Mouse (Mus musculus): ENCODE measurements around the gene Il20rb. TPM values are rescaled to one million over a fixed set of nuclear protein-coding genes. Genes with fewer than 3 reads are reported as not detected.
A peak's percentile ranks its signal among the peaks of the same experiment; 100 is the strongest.

Il20rb gene
- total and polyA plus RNA-seq, 2 experiments from 2014 or later = 0.99 to 2.5 TPM

- Histone ChIP-seq H3K27me3 (ENCODE audit: insufficient read depth, low read length) (no peaks in the 10 kb centered on the region), H3K4me3 (ENCODE audit: low read depth, low read length) (no peak overlapping the region), H3K9me3 (ENCODE audit: low read length) (no peaks in the 10 kb centered on the region), H3K9ac (replicated peaks; ENCODE audit: low read length, poor library complexity, severe bottlenecking) (no peak overlapping the region), H3K27ac (ENCODE audit: low read depth, low read length) (no peak overlapping the region), H3K4me2 (ENCODE audit: low read depth, low read length, poor library complexity, severe bottlenecking) (no peak overlapping the region), H3K4me1 (ENCODE audit: insufficient read depth, low read length) (no peaks in the 10 kb centered on the region), H3K36me3 (ENCODE audit: insufficient read depth, low read length) (no peaks in the 10 kb centered on the region)
- 91% methylated on average over 3 of the region's 3 CpGs for WGBS
- ATAC-seq (ENCODE audit: low FRiP score) (no peak), DNase-seq (ENCODE audit: low spot score) (no peak)
- TF ChIP-seq CTCF (IDR thresholded peaks at IDR 0.05) = no peak
Measured at GRCm38 (mm10) chr9:100469681-100470080, 16.9 kb downstream of the Il20rb start.

GRCm38 (mm10) chr9:100468151-100468550, 18.4 kb downstream of the Il20rb start:
- no peak overlapping the region for H3K9ac ChIP-seq (replicated peaks; ENCODE audit: low read length, poor library complexity, severe bottlenecking)
- H3K27me3 ChIP-seq (ENCODE audit: insufficient read depth, low read length) = no peaks in the 10 kb centered on the region
- no peak overlapping the region for H3K4me3 ChIP-seq (ENCODE audit: low read depth, low read length)
- no peak overlapping the region for H3K27ac ChIP-seq (ENCODE audit: low read depth, low read length)
- ATAC-seq (ENCODE audit: low FRiP score) (no peak), DNase-seq (ENCODE audit: low spot score) (no peak)
- no peak overlapping the region for H3K4me2 ChIP-seq (ENCODE audit: low read depth, low read length, poor library complexity, severe bottlenecking)
- H3K36me3 ChIP-seq (ENCODE audit: insufficient read depth, low read length) = no peaks in the 10 kb centered on the region
- no peaks in the 10 kb centered on the region for H3K4me1 ChIP-seq (ENCODE audit: insufficient read depth, low read length)
- TF ChIP-seq CTCF (IDR thresholded peaks at IDR 0.05) = no peak
- no peaks in the 10 kb centered on the region for H3K9me3 ChIP-seq (ENCODE audit: low read length)
- 94% methylated on average over 8 of the region's 8 CpGs for WGBS

GRCm38 (mm10) chr9:100467653-100468052, 18.9 kb downstream of the Il20rb start:
- Histone ChIP-seq H3K27me3 (ENCODE audit: insufficient read depth, low read length) (no peaks in the 10 kb centered on the region), H3K4me3 (ENCODE audit: low read depth, low read length) (no peak overlapping the region), H3K9ac (replicated peaks; ENCODE audit: low read length, poor library complexity, severe bottlenecking) (no peak overlapping the region), H3K4me1 (ENCODE audit: insufficient read depth, low read length) (no peaks in the 10 kb centered on the region), H3K27ac (ENCODE audit: low read depth, low read length) (no peak overlapping the region), H3K9me3 (ENCODE audit: low read length) (no peaks in the 10 kb centered on the region), H3K36me3 (ENCODE audit: insufficient read depth, low read length) (no peaks in the 10 kb centered on the region), H3K4me2 (ENCODE audit: low read depth, low read length, poor library complexity, severe bottlenecking) (no peak overlapping the region)
- ATAC-seq (ENCODE audit: low FRiP score) = no peak
- TF ChIP-seq CTCF (IDR thresholded peaks at IDR 0.05) = no peak
- WGBS = 51% methylated on average over 7 of the region's 7 CpGs
- peak; percentile 44 for DNase-seq (ENCODE audit: low spot score)

GRCm38 (mm10) chr9:100466743-100467142, 19.8 kb downstream of the Il20rb start:
- TF ChIP-seq CTCF (IDR thresholded peaks at IDR 0.05) = no peak
- Histone ChIP-seq H3K36me3 (ENCODE audit: insufficient read depth, low read length) (no peaks in the 10 kb centered on the region), H3K9me3 (ENCODE audit: low read length) (no peaks in the 10 kb centered on the region), H3K27ac (ENCODE audit: low read depth, low read length) (no peak overlapping the region), H3K4me3 (ENCODE audit: low read depth, low read length) (no peak overlapping the region), H3K9ac (replicated peaks; ENCODE audit: low read length, poor library complexity, severe bottlenecking) (no peak overlapping the region), H3K4me1 (ENCODE audit: insufficient read depth, low read length) (no peaks in the 10 kb centered on the region), H3K4me2 (ENCODE audit: low read depth, low read length, poor library complexity, severe bottlenecking) (no peak overlapping the region), H3K27me3 (ENCODE audit: insufficient read depth, low read length) (no peaks in the 10 kb centered on the region)
- WGBS = 86% methylated on average over 3 of the region's 3 CpGs
- DNase-seq (ENCODE audit: low spot score) = peak; percentile 63
- ATAC-seq (ENCODE audit: low FRiP score) = no peak

- no peaks in the 10 kb centered on the region for H3K9me3 ChIP-seq (ENCODE audit: low read length)
- H3K4me3 ChIP-seq (ENCODE audit: low read depth, low read length) = no peak overlapping the region
- H3K27me3 ChIP-seq (ENCODE audit: insufficient read depth, low read length) = no peaks in the 10 kb centered on the region
- WGBS = 91% methylated on average over 9 of the region's 9 CpGs
- no peaks in the 10 kb centered on the region for H3K36me3 ChIP-seq (ENCODE audit: insufficient read depth, low read length)
- no peak for DNase-seq (ENCODE audit: low spot score)
- ATAC-seq (ENCODE audit: low FRiP score) = no peak
- no peak overlapping the region for H3K4me2 ChIP-seq (ENCODE audit: low read depth, low read length, poor library complexity, severe bottlenecking)
- H3K9ac ChIP-seq (replicated peaks; ENCODE audit: low read length, poor library complexity, severe bottlenecking) = no peak overlapping the region
- TF ChIP-seq CTCF (IDR thresholded peaks at IDR 0.05) = no peak
- no peaks in the 10 kb centered on the region for H3K4me1 ChIP-seq (ENCODE audit: insufficient read depth, low read length)
- no peak overlapping the region for H3K27ac ChIP-seq (ENCODE audit: low read depth, low read length)
Measured at GRCm38 (mm10) chr9:100465988-100466387, 20.6 kb downstream of the Il20rb start.

- H3K4me3 ChIP-seq (ENCODE audit: low read depth, low read length) = no peak overlapping the region
- H3K27ac ChIP-seq (ENCODE audit: low read depth, low read length) = no peak overlapping the region
- TF ChIP-seq CTCF (IDR thresholded peaks at IDR 0.05) = no peak
- WGBS = 95% methylated on average over 5 of the region's 5 CpGs
- no peaks in the 10 kb centered on the region for H3K4me1 ChIP-seq (ENCODE audit: insufficient read depth, low read length)
- H3K36me3 ChIP-seq (ENCODE audit: insufficient read depth, low read length) = no peaks in the 10 kb centered on the region
- ATAC-seq (ENCODE audit: low FRiP score) (no peak), DNase-seq (ENCODE audit: low spot score) (no peak)
- no peak overlapping the region for H3K4me2 ChIP-seq (ENCODE audit: low read depth, low read length, poor library complexity, severe bottlenecking)
- no peaks in the 10 kb centered on the region for H3K9me3 ChIP-seq (ENCODE audit: low read length)
- H3K27me3 ChIP-seq (ENCODE audit: insufficient read depth, low read length) = no peaks in the 10 kb centered on the region
- H3K9ac ChIP-seq (replicated peaks; ENCODE audit: low read length, poor library complexity, severe bottlenecking) = no peak overlapping the region
Measured at GRCm38 (mm10) chr9:100465380-100465779, 21.2 kb downstream of the Il20rb start.

All from midbrain, postnatal 0 days (tissue).